Mouse (Mus musculus): ENCODE data around the gene Foxf2. TPM values are rescaled to one million over a fixed set of nuclear protein-coding genes. Genes with fewer than 3 reads are reported as not detected.

Gene Foxf2
- polyA plus RNA-seq, 1 experiment from 2014 or later: 1.7 TPM

GRCm38 (mm10) chr13:31621741-31622140 is 3.9 kb upstream of the Foxf2 start:
- Histone ChIP-seq H3K36me3 (ENCODE audit: control insufficient read depth, insufficient read depth, low read length) (no peaks in the 10 kb centered on the region), H3K9me3 (replicated peaks; ENCODE audit: control insufficient read depth, low read length) (no peaks in the 10 kb centered on the region), H3K4me1 (ENCODE audit: control insufficient read depth, insufficient read depth, low read length) (peaks cover 21% of the 10 kb centered on the region), H3K27me3 (ENCODE audit: control insufficient read depth, insufficient read depth, low read length) (peaks cover 96% of the 10 kb centered on the region), H3K9ac (ENCODE audit: low read depth, low read length) (no peak overlapping the region), H3K4me2 (no peak overlapping the region), H3K4me3 (ENCODE audit: low read depth, low read length) (no peak overlapping the region), H3K27ac (ENCODE audit: low read depth, low read length) (no peak overlapping the region)
- 11% methylated on average over 9 of the region's 9 CpGs for WGBS (ENCODE audit: insufficient replicate concordance)
- no peak for ATAC-seq (replicated peaks; ENCODE audit: insufficient number of reproducible peaks, low FRiP score, low TSS enrichment)

DNA sequence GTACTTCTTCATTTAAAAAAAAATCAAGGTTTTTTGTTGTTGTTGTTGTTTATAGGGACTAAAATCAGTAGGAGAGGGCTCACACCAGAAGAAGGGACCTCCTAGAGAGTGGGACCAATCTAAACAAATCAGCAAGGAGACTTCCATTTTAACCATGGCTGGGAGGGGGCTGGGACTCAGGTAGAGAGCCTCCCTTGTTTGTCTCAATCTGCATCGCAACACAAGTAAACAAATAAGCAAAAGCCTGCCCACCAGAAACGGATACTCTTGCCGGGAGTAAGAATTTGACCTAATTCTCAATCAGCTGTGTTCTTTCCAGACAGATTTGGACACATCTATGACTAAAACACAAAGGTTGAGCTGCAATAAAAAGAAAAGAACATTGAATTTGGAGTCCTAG is 3.2 kb upstream of the Foxf2 start:
- H3K4me2 ChIP-seq: no peak overlapping the region
- H3K9ac ChIP-seq (ENCODE audit: low read depth, low read length): no peak overlapping the region
- 3% methylated on average over 3 of the region's 3 CpGs for WGBS (ENCODE audit: insufficient replicate concordance)
- peaks cover 96% of the 10 kb centered on the region for H3K27me3 ChIP-seq (ENCODE audit: control insufficient read depth, insufficient read depth, low read length)
- H3K4me1 ChIP-seq (ENCODE audit: control insufficient read depth, insufficient read depth, low read length): peaks cover 24% of the 10 kb centered on the region
- no peaks in the 10 kb centered on the region for H3K36me3 ChIP-seq (ENCODE audit: control insufficient read depth, insufficient read depth, low read length)
- H3K4me3 ChIP-seq (ENCODE audit: low read depth, low read length): no peak overlapping the region
- H3K9me3 ChIP-seq (replicated peaks; ENCODE audit: control insufficient read depth, low read length): no peaks in the 10 kb centered on the region
- H3K27ac ChIP-seq (ENCODE audit: low read depth, low read length): no peak overlapping the region
- ATAC-seq (replicated peaks; ENCODE audit: insufficient number of reproducible peaks, low FRiP score, low TSS enrichment): no peak

DNA sequence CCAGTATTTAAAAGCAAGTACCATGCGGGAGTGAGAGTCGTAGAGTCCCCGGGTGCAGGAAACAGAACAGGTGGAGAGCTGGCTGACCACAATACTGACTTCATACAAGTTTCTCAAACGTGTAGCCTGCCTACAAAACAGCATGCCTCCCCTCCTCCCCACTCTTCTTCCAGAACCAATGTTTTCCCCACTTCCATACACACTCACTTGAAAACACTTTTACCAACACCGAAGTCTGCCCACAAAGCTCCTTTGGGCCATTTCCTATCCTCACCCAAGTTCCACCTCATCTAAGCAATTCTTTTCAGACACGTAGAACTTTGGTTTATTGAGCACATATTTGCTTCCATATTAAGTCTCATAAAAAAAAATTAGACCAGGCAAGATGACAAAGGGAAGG is 2.3 kb upstream of the Foxf2 start:
- no peaks in the 10 kb centered on the region for H3K9me3 ChIP-seq (replicated peaks; ENCODE audit: control insufficient read depth, low read length)
- peaks cover 21% of the 10 kb centered on the region for H3K4me1 ChIP-seq (ENCODE audit: control insufficient read depth, insufficient read depth, low read length)
- WGBS (ENCODE audit: insufficient replicate concordance): 3% methylated on average over 6 of the region's 6 CpGs

GRCm38 (mm10) chr13:31623906-31624860 is 1.4 kb upstream of the Foxf2 start:
- peak overlapping the region; percentile 94 for H3K4me2 ChIP-seq
- under 1% methylated on average over 20 of the region's 20 CpGs for WGBS (ENCODE audit: insufficient replicate concordance)
- H3K27me3 ChIP-seq (ENCODE audit: control insufficient read depth, insufficient read depth, low read length): peaks cover 97% of the 10 kb centered on the region
- H3K36me3 ChIP-seq (ENCODE audit: control insufficient read depth, insufficient read depth, low read length): no peaks in the 10 kb centered on the region
- H3K27ac ChIP-seq (ENCODE audit: low read depth, low read length): no peak overlapping the region
- peaks cover 26% of the 10 kb centered on the region for H3K4me1 ChIP-seq (ENCODE audit: control insufficient read depth, insufficient read depth, low read length)
- no peaks in the 10 kb centered on the region for H3K9me3 ChIP-seq (replicated peaks; ENCODE audit: control insufficient read depth, low read length)
- no peak for ATAC-seq (replicated peaks; ENCODE audit: insufficient number of reproducible peaks, low FRiP score, low TSS enrichment)
- no peak overlapping the region for H3K9ac ChIP-seq (ENCODE audit: low read depth, low read length)
- H3K4me3 ChIP-seq (ENCODE audit: low read depth, low read length): no peak overlapping the region; the same call in 1 of the 2 replicates

More for the DNA sequence above, 2.3 kb upstream of the Foxf2 start:
- H3K4me3 ChIP-seq (ENCODE audit: low read depth, low read length): no peak overlapping the region
- ATAC-seq (replicated peaks; ENCODE audit: insufficient number of reproducible peaks, low FRiP score, low TSS enrichment): no peak
- H3K27ac ChIP-seq (ENCODE audit: low read depth, low read length): no peak overlapping the region
- no peaks in the 10 kb centered on the region for H3K36me3 ChIP-seq (ENCODE audit: control insufficient read depth, insufficient read depth, low read length)
- H3K9ac ChIP-seq (ENCODE audit: low read depth, low read length): no peak overlapping the region
- peaks cover 97% of the 10 kb centered on the region for H3K27me3 ChIP-seq (ENCODE audit: control insufficient read depth, insufficient read depth, low read length)
- H3K4me2 ChIP-seq: no peak overlapping the region

- Histone ChIP-seq H3K4me3 (ENCODE audit: low read depth, low read length) (peak overlapping the region; percentile 56), H3K27me3 (ENCODE audit: control insufficient read depth, insufficient read depth, low read length) (peaks cover 97% of the 10 kb centered on the region), H3K4me2 (peak overlapping the region; percentile 94), H3K9me3 (replicated peaks; ENCODE audit: control insufficient read depth, low read length) (no peaks in the 10 kb centered on the region), H3K36me3 (ENCODE audit: control insufficient read depth, insufficient read depth, low read length) (no peaks in the 10 kb centered on the region), H3K27ac (ENCODE audit: low read depth, low read length) (no peak overlapping the region), H3K4me1 (ENCODE audit: control insufficient read depth, insufficient read depth, low read length) (peaks cover 27% of the 10 kb centered on the region), H3K9ac (ENCODE audit: low read depth, low read length) (no peak overlapping the region)
- WGBS (ENCODE audit: insufficient replicate concordance): 1% methylated on average over 13 of the region's 13 CpGs
- ATAC-seq (replicated peaks; ENCODE audit: insufficient number of reproducible peaks, low FRiP score, low TSS enrichment): no peak
Measured at GRCm38 (mm10) chr13:31624966-31625332, 667 bp upstream of the Foxf2 start.

DNA sequence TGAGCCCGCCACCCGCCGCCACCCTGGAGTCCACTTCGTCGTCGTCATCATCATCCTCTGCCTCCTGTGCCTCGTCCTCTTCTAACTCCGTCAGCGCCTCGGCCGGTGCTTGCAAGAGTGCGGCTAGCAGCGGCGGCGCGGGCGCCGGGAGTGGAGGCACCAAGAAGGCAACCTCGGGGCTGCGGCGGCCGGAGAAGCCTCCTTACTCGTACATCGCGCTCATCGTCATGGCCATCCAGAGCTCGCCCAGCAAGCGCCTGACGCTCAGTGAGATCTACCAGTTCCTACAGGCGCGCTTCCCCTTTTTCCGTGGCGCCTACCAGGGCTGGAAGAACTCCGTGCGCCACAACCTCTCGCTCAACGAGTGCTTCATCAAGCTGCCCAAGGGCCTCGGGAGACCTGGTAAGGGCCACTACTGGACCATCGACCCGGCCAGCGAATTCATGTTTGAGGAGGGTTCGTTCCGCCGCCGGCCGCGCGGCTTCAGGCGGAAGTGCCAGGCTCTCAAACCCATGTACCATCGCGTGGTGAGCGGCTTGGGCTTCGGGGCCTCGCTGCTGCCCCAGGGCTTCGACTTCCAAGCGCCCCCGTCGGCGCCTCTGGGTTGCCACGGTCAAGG is 676 bp downstream of the Foxf2 start:
- H3K9ac ChIP-seq (ENCODE audit: low read depth, low read length): peak overlapping the region; percentile 29; the same call in 1 of the 2 replicates
- no peak for ATAC-seq (replicated peaks; ENCODE audit: insufficient number of reproducible peaks, low FRiP score, low TSS enrichment)
- peaks cover 24% of the 10 kb centered on the region for H3K4me1 ChIP-seq (ENCODE audit: control insufficient read depth, insufficient read depth, low read length)

DNA sequence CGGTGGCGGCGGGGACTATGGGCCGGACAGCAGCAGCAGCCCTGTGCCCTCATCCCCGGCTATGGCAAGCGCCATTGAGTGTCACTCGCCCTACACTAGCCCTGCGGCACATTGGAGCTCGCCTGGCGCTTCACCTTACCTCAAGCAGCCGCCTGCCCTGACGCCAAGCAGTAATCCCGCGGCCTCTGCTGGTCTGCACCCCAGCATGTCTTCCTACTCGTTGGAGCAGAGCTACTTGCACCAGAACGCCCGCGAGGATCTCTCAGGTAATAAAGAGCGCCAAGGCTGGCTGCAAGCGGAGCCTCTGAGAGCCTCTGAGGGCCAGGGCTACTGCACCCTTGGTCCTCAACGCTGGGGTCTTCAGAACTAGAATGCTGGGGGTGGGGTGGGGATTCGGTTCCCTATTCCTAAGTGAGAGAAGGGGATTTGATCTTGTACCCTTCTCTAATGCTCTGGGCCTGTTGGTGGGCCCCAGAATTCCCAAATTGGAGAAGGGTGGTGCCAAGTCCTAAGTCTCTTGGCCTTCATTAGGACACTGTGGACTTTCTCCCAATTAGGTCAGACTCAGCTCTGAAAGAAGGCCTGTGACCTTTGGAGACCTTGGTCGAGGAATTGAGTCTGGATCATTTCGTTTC is 1.5 kb downstream of the Foxf2 start:
- Histone ChIP-seq H3K27ac (ENCODE audit: low read depth, low read length) (no peak overlapping the region), H3K27me3 (ENCODE audit: control insufficient read depth, insufficient read depth, low read length) (peaks cover 96% of the 10 kb centered on the region), H3K4me3 (ENCODE audit: low read depth, low read length) (peak overlapping the region; percentile 56), H3K9ac (ENCODE audit: low read depth, low read length) (0 out of 2 replicates have a peak overlapping the region, but pooled peaks have one; percentile 29), H3K36me3 (ENCODE audit: control insufficient read depth, insufficient read depth, low read length) (no peaks in the 10 kb centered on the region), H3K4me2 (peak overlapping the region; percentile 94), H3K4me1 (ENCODE audit: control insufficient read depth, insufficient read depth, low read length) (peaks cover 24% of the 10 kb centered on the region), H3K9me3 (replicated peaks; ENCODE audit: control insufficient read depth, low read length) (no peaks in the 10 kb centered on the region)
- 2% methylated on average over 21 of the region's 24 CpGs for WGBS (ENCODE audit: insufficient replicate concordance)
- no peak for ATAC-seq (replicated peaks; ENCODE audit: insufficient number of reproducible peaks, low FRiP score, low TSS enrichment)

More for the DNA sequence above, 676 bp downstream of the Foxf2 start:
- Histone ChIP-seq H3K27ac (ENCODE audit: low read depth, low read length) (no peak overlapping the region), H3K9me3 (replicated peaks; ENCODE audit: control insufficient read depth, low read length) (no peaks in the 10 kb centered on the region), H3K27me3 (ENCODE audit: control insufficient read depth, insufficient read depth, low read length) (peaks cover 97% of the 10 kb centered on the region), H3K4me2 (peak overlapping the region; percentile 94), H3K4me3 (ENCODE audit: low read depth, low read length) (peak overlapping the region; percentile 56), H3K36me3 (ENCODE audit: control insufficient read depth, insufficient read depth, low read length) (no peaks in the 10 kb centered on the region)
- under 1% methylated on average over 57 of the region's 60 CpGs for WGBS (ENCODE audit: insufficient replicate concordance)

DNA sequence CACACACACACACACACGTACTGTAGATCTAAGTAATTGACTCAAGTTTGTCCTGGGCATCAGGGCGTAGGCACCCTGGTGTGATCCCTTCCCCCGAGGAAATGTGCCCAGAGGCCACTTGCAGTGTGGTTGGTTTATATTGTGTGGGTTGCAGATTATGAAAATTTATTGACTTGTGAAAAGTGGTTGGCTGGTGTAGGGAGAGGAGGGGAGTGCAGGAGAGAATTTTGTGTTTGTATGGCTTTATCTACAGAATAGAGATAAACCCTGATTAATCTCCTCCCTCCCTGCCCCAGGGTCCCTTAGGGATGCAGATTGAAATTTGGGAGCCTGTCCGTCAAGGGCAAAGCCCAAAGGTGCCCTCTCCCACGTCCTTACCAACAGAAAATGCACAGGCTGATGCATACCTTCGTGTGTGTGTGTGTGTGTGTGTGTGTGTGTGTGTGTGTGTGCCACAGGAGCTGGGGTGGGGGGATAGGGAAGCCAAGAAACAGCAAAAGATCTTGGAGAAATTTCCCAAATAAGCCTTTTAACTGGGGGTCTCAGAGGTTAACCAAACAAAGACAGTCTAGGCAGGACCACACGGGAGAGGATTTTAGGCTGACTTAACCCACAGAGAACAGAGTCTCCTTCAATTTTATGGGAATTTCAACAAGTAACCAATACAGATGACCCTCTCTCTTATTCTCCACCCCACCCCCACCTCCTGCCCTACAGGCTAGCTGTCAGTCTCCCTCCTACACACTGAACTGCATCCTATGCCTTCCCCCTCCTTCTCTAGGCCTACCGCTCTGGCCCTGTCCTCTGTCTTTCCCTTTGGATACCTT is 2.5 kb downstream of the Foxf2 start:
- no peak overlapping the region; the same call in 1 of the 2 replicates for H3K4me2 ChIP-seq
- H3K9ac ChIP-seq (ENCODE audit: low read depth, low read length): no peak overlapping the region
- no peak overlapping the region for H3K27ac ChIP-seq (ENCODE audit: low read depth, low read length)

More for the DNA sequence above, 2.5 kb downstream of the Foxf2 start:
- peaks cover 90% of the 10 kb centered on the region for H3K27me3 ChIP-seq (ENCODE audit: control insufficient read depth, insufficient read depth, low read length)
- no peak for ATAC-seq (replicated peaks; ENCODE audit: insufficient number of reproducible peaks, low FRiP score, low TSS enrichment)
- WGBS (ENCODE audit: insufficient replicate concordance): 12% methylated on average over 8 of the region's 8 CpGs
- H3K4me1 ChIP-seq (ENCODE audit: control insufficient read depth, insufficient read depth, low read length): peaks cover 24% of the 10 kb centered on the region
- H3K9me3 ChIP-seq (replicated peaks; ENCODE audit: control insufficient read depth, low read length): no peaks in the 10 kb centered on the region
- H3K36me3 ChIP-seq (ENCODE audit: control insufficient read depth, insufficient read depth, low read length): no peaks in the 10 kb centered on the region
- peak overlapping the region; percentile 53; the same call in 1 of the 2 replicates for H3K4me3 ChIP-seq (ENCODE audit: low read depth, low read length)

All from heart, embryonic 11.5 days (tissue).